Mouse (Mus musculus) 416B (cell line): Measurements from ENCODE around the gene Odf2.

ENCODE experiments used
- DNase-seq: peaks from one replicate; pipeline ENCODE4 v3.0.0; 2011; ENCODE audit warnings: low read depth

Gene Odf2

DNA sequence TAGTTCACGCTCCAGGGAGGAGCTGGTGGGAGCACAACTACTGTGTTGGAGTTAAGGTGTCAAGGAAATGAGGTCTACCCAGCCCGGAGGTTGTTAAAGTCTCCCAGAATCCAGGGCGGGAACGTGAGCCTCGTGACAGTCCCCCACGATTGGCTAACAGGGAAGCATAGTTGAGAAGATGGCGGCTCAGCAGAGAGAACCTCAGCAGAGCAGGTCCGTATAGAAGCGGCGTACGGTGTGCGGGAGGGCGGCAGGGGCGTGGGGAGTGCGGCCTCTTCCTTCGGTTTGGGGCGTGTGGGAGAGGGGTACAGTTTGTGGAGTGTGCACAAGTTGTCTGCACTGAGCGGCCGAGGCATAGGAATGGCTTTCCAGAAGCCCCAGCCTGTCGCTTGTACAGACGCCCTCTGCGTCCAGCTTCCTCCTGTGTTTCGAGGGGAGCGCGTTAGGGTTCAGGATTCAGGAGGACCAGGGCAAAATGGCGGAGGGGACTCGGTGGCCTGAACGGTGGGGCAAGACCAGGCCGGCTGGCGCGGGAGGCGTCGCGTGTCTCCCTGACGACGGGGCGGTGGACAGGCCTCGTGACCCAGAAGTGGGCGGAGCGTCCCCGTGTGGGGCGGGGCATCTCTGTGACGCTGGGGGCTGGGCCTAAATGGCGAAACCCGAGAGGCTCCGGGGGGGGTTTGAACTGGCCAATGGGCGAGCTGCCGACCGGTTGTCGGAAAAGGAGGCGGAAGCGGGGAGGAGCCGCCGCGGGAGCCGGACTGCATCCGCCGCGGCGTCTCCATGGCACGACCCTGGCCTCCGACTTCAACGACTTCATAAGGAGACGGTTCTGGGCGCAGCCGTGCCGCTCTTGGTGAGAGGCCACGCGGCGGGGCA is at the start of gene Odf2:
Gene Odf2, plus strand, starts transcription at position 156 of the 879 bp plus-strand sequence.
- peak; percentile 95 for DNase-seq

DNA sequence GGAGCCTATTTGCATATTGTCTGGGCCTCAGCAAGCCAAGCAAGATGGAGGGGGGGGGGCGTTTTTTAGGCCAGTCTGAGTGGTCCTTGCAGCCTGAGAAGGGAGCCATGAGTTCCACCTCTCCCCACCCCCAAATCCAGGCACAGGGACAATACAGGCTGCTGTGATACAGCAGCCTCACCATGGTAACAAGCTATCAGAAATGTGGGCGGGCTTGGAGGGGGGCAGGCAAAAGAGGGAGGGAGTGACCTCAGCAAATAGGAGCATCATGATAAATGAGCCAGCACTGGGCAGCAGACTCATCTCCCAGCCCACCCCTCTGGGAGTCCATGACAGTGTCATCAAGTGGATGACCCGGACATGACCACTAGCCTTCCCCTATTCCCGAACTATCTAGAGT is 49.6 kb upstream of the Odf2 start:
- DNase-seq: no peak

- no peak for DNase-seq
These were observed 45.6 kb upstream of the Odf2 start for GRCm38 (mm10) chr2:29843231-29844105.

- DNase-seq: no peak
These were observed 44.9 kb upstream of the Odf2 start for GRCm38 (mm10) chr2:29844115-29844514.

GRCm38 (mm10) chr2:29844661-29845060 is 44.4 kb upstream of the Odf2 start:
- no peak for DNase-seq

- DNase-seq: no peak
These were observed 43.4 kb upstream of the Odf2 start for GRCm38 (mm10) chr2:29845636-29846035.

DNA sequence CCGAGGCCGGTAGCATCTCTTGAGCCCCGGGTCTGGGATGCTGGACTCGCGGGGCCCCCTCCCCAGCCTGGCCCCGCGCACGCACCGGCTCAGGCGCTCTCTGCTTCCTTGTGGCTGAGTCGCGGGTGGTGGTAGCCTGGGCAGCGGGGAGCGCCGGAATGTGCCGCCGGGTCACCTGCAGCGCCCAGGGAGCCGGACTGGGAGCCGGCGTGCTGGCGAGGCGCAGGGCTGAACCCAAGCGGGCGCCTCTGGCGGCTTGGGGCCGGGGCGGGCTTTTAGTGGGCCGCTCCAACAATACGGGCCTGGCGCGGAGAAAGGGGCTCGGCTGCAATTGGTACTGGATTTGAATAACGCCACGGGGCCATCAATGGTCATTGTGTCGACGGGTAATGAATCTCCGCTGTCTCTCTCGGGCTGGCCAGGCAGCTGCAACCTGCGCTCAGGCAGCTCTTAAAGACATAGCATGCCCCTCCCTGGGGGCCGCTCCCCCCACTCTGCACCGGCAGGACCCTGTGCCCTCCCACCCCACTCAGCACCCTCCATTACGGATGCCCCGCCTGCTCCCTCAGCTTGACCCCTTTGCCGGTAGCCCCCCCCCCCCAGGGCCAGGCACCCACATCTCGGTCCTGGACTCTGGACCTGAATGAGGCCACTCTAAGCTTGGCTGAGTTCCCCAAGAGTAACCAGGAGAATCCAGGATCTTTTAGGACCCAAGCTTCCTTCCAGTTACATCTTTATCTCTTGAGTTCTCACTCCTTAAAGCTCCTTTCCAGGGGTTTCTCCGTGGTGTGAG is 42.8 kb upstream of the Odf2 start:
- no peak for DNase-seq

DNA sequence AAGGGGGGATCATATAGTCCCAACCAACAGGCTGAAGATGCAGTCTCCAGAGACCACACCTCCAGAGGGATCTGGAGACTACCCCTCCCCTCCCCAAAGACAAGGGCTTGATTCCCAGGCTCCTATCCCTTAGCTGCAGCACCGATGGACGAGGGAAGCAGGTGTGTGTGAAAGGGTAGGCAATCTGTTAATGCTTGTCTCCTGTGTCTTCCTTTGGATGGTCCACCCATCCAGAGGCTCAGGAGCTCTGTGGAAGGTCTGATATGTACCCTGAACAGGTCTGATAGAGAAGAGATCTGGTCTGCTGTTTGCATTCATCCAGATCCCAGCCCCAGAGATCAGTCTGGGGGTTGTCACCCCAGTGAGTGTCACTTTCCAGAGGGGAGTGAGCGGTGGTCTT is 42.1 kb upstream of the Odf2 start:
- no peak for DNase-seq

DNA sequence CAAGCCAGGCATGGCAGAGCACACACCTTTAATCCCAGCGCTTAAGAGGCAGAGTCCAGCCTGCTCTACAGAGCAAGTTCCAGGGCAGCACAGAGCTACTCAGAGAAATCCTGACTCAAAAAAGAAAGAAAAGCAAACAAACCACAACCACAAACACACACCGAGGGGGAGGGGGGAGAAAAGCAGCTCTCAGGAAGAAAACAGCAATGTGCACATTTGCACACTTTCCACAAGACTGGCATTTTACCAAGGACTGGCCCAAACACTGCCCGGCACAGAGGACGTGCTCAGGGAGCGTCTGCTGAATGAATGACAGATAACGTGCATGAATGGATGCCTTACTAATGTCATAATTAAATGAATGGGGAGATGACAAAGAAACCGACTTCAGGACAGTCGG is 40.0 kb upstream of the Odf2 start:
- peak; percentile 79 for DNase-seq

GRCm38 (mm10) chr2:29849841-29850480 is 39.1 kb upstream of the Odf2 start:
- DNase-seq: peak; percentile 78

- DNase-seq: no peak
These were observed 36.0 kb upstream of the Odf2 start for GRCm38 (mm10) chr2:29852957-29853485.

GRCm38 (mm10) chr2:29853736-29854135 is 35.3 kb upstream of the Odf2 start:
- DNase-seq: no peak

- no peak for DNase-seq
These were observed 33.3 kb upstream of the Odf2 start for GRCm38 (mm10) chr2:29855585-29856210.

- no peak for DNase-seq
These were observed 32.4 kb upstream of the Odf2 start for GRCm38 (mm10) chr2:29856451-29857260.

- no peak for DNase-seq
These were observed 31.7 kb upstream of the Odf2 start for GRCm38 (mm10) chr2:29857341-29857740.

- DNase-seq: no peak
These were observed 31.1 kb upstream of the Odf2 start for GRCm38 (mm10) chr2:29857967-29858366.

- peak; percentile 65 for DNase-seq
These were observed 30.1 kb upstream of the Odf2 start for GRCm38 (mm10) chr2:29858748-29859473.

- DNase-seq: peak; percentile 44
These were observed 23.9 kb upstream of the Odf2 start for GRCm38 (mm10) chr2:29865125-29865524.

DNA sequence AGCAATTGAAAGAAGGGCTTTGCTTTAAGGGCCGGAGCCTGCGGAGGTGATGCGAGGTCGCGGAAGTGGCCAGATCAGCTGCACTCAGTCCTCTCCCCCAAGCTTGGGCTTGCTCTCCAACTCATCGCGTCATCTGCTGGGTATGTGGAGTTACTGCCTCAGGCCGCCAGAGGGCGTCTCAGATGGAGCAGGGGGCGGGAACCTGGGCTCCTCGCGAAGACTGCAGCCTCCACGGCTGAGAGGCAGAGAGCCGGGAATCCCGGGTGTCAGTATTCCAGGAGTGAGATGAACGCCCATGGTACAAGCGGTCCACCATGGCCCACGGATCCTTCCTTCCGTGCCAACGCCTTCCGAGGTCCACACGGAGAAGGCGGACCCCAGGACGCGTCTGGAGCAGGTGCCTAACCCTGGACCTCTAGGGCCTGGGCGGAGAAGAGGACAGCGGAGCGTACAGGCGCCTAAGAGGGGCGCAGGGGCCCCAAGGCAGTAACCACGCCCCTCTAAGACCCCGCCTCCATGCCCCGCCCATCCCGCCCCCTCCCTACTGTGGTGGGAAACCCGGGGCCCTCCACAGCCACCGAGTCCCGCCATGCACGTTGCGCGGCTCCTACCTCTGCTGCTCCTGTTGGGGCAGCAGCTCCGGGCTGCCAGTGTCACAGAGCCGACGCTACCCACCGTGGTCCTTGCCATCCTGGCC is 19.9 kb upstream of the Odf2 start, which contains the start of gene Cercam:
Gene Cercam, plus strand, starts transcription at position 216 of the 697 bp plus-strand sequence.
- DNase-seq: peak; percentile 94
